Mouse (Mus musculus): Measurements from ENCODE around the gene Trim24. TPM values are rescaled to one million over a fixed set of nuclear protein-coding genes. Genes with fewer than 3 reads are reported as not detected.

Trim24 gene
- polyA plus RNA-seq, 1 experiment from 2014 or later = 13.2 TPM

DNA sequence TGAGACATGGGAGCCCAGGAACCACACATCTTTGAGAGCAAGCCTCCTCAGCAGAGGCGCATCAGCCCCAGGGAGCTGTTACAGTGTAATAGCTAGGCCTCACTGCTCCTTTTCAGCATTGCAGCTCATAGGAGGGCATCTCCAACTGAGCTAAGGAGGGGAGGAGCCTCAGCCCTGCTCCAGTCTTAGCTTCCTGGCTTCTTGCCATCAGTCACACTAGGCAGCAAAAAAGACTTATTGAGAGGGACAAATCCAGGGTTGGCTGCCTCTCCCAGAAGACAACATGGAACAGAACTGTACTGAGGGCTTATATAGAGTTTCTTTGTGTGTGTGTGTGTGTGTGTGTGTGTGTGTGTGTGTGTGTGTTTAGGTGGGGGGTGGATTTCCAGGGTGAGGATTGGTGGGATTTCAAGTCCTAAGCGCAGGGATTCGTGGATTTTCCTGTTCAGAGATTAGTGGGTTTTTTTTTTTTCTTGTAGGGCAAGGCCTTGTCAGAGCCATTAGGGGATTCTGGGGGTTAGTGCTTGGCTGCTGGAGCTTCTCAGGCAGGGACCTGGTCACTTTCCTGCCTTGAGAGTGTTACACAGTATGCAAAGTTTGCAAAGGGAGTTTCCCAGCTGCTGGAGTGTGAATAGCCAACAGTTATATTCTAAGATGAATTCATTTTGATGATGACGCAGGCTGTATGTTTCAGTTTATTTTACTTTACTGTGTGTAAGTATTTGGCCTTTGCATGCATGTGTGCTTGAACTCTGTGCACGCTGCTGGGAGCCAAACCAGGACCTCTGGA lies 25.2 kb downstream of the Trim24 start:
- Histone ChIP-seq H3K27ac (no peak overlapping the region), H3K4me3 (ENCODE audit: inconsistent target) (no peak overlapping the region), H3K36me3 (ENCODE audit: inconsistent target) (no peaks in the 10 kb centered on the region), H3K79me2 (ENCODE audit: inconsistent target) (peaks cover 21% of the 10 kb centered on the region; the same call in 1 of the 2 replicates)
- WGBS (ENCODE audit: missing documents) = 94% methylated on average over 4 of the region's 5 CpGs

DNA sequence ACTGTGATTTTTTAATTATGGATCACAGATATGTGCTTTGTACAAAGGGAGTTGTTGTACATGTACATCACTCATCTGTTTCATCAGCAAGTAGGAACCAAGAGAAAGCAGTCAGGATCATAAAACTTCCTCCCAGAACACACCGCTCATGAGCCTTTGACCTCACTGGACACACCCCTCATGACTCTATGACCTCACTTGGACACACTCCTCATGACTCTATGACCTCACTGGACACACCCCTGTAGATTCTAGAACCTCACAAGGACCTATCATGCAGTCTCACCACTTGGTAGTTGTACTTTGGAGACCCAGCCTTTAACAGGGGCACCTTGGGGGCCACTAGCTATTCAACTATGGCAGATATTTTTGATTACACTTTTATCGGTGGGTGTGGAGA lies 29.6 kb downstream of the Trim24 start:
- peaks cover 4% of the 10 kb centered on the region; the same call in 1 of the 2 replicates for H3K79me2 ChIP-seq (ENCODE audit: inconsistent target)
- WGBS (ENCODE audit: missing documents) = 91% methylated on average over 2 of the region's 2 CpGs

DNA sequence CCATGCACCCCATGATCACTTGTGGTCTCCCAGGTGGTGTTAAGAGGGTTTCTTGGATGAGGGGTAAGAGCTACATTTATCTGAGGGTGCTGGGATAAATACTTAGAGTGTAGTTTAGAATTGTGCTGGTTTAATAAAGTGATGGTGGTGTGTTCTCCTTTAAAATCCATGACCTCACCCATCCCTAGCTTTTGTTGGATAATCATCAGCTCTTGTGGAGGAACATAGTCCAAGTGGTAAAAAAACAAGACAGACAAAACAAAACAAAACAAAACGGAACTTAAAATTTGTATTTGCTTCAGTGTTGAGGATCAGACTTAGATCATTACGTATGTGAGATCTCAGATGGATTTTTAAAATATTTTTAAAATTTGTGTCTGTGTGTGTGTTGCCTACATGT lies 31.2 kb downstream of the Trim24 start:
- no peaks in the 10 kb centered on the region for H3K36me3 ChIP-seq (ENCODE audit: inconsistent target)
- no peak overlapping the region for H3K27ac ChIP-seq
- no peak overlapping the region for H3K4me3 ChIP-seq (ENCODE audit: inconsistent target)
- WGBS (ENCODE audit: missing documents) = 88% methylated on average over 2 of the region's 2 CpGs
- H3K79me2 ChIP-seq (ENCODE audit: inconsistent target) = no peaks in the 10 kb centered on the region; the same call in 1 of the 2 replicates

More for the DNA sequence above, 29.6 kb downstream of the Trim24 start:
- no peak overlapping the region for H3K27ac ChIP-seq
- H3K36me3 ChIP-seq (ENCODE audit: inconsistent target) = no peaks in the 10 kb centered on the region
- H3K4me3 ChIP-seq (ENCODE audit: inconsistent target) = no peak overlapping the region

DNA sequence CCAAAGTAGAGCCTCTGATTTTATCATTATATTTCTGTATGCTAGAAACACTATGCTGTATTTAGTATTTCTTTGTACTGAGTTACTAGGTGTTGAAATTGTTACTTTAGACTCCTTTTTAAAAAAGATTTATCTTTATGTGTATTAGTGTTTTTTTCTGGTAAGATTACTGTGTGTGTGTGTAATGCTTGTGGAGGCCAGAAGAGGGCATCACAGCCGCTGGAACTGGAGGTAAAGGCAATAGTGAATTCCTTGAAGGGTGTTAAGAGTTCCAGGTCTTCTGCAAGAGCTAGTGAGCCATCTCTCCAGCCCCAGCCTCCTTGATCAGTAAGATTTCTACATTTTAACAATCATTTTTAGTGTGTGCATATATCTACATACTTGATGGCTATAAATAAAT lies 33.2 kb downstream of the Trim24 start:
- no peak overlapping the region for H3K27ac ChIP-seq
- H3K79me2 ChIP-seq (ENCODE audit: inconsistent target) = no peaks in the 10 kb centered on the region; the same call in 1 of the 2 replicates
- no peak overlapping the region for H3K4me3 ChIP-seq (ENCODE audit: inconsistent target)
- no peaks in the 10 kb centered on the region for H3K36me3 ChIP-seq (ENCODE audit: inconsistent target)
- 69% methylated on average over 1 of the region's 1 CpGs for WGBS (ENCODE audit: missing documents)

DNA sequence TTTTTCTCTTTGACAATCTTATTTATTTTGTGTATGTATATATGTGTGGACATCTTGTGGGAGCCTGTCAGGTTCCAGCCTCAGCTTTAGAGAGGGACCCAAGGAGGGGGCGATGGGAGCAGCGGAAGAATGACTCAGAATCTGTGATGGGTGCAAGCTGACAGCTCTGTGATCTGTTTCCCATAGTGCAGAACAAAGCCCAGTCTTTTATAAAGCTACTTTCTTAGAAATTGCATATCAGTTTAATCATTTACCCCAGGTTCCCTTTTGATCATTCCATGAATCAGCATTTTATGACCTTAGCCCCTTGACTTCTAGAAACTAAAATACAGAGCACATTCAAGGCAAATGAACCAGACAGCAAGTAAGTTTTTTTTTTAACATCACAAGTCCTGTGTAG lies 42.9 kb downstream of the Trim24 start:
- H3K27ac ChIP-seq = no peak overlapping the region
- no peaks in the 10 kb centered on the region for H3K79me2 ChIP-seq (ENCODE audit: inconsistent target)
- no peak overlapping the region for H3K4me3 ChIP-seq (ENCODE audit: inconsistent target)
- WGBS (ENCODE audit: missing documents) = 96% methylated on average over 2 of the region's 2 CpGs
- H3K36me3 ChIP-seq (ENCODE audit: inconsistent target) = no peaks in the 10 kb centered on the region

DNA sequence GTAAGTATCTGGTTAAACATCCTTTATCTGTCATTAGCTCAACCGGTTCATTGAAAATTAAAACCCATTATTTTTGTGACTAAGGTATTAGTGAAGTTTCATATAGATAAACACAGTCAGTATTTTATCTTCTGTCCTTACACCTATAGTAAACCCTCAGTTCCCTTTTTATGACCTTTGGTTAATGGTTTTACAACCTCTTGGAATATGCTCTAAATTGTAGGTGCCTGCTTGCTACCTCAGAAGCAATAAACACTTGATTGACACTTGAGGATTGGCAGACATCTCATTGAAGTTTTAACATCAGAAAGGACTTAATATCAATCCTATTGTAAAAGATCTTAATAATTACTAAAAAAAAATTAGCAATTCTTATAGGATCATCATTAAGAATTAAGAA lies 54.5 kb downstream of the Trim24 start:
- WGBS (ENCODE audit: missing documents) = 85% methylated on average over 1 of the region's 1 CpGs
- Histone ChIP-seq H3K27ac (no peak overlapping the region), H3K4me3 (ENCODE audit: inconsistent target) (no peak overlapping the region), H3K36me3 (ENCODE audit: inconsistent target) (no peaks in the 10 kb centered on the region), H3K79me2 (ENCODE audit: inconsistent target) (no peaks in the 10 kb centered on the region)

DNA sequence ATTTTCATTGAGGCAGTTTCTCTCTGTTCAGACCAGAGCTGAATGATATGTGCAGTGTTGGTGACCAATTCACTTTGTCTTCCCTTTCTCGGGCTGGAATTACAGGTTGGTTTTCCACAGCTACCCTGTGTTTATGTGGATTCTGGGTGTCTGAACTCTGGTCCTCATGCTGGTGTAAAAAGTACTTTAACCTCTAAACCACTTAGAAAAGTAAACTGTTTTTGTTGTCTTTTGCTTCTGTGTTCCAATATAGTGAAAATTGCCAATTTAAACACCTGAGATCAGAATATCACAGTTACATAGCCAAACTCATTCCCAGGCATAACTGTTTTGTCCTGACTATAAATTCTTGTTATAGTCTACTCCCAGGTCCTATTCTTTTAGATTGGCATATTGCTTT lies 56.1 kb downstream of the Trim24 start:
- WGBS (ENCODE audit: missing documents) = 100% methylated on average over 1 of the region's 1 CpGs

DNA sequence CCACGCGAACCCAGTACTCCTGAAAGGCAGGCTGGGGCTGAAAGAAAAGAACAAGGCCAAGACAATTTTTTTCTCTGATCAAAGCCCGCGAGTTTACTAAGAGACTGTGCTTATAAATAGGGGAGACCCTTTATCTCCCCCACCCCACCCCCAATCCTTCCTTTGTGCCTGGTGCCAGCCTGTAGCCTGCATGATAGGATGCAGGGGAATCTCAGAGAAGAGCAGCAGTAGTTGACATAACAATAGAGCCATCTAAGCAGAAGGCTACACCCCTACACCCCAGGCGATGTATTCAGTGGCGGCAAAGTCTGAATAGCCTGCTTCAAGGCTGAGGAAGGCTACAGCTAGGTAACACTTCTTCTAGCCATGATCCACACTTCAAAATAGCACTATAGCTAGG lies 65.9 kb downstream of the Trim24 start:
- no peaks in the 10 kb centered on the region for H3K36me3 ChIP-seq (ENCODE audit: inconsistent target)
- no peak overlapping the region for H3K4me3 ChIP-seq (ENCODE audit: inconsistent target)
- H3K79me2 ChIP-seq (ENCODE audit: inconsistent target) = no peaks in the 10 kb centered on the region
- WGBS (ENCODE audit: missing documents) = 89% methylated on average over 6 of the region's 6 CpGs
- H3K27ac ChIP-seq = no peak overlapping the region

More for the DNA sequence above, 56.1 kb downstream of the Trim24 start:
- H3K27ac ChIP-seq = no peak overlapping the region
- H3K4me3 ChIP-seq (ENCODE audit: inconsistent target) = no peak overlapping the region
- H3K36me3 ChIP-seq (ENCODE audit: inconsistent target) = no peaks in the 10 kb centered on the region
- no peaks in the 10 kb centered on the region for H3K79me2 ChIP-seq (ENCODE audit: inconsistent target)

DNA sequence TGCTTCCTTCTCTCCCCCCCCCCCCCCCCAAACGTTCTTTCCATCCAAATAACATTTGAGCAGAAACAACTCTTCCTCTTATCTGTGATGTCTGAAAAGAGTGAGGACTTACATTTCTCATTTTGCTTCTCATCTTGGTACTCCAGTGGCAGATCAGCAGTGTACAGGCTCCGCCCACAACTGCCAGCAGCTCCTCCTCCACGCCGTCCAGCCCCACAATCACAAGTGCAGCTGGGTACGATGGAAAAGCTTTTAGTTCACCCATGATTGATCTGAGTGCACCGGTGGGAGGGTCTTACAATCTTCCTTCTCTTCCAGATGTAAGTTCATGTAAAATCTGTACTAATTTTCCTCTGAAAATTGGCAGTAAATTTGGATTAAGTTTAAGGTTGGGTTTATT lies 80.7 kb downstream of the Trim24 start:
- no peak overlapping the region for H3K27ac ChIP-seq
- WGBS (ENCODE audit: missing documents) = 91% methylated on average over 3 of the region's 6 CpGs
- H3K36me3 ChIP-seq (ENCODE audit: inconsistent target) = no peaks in the 10 kb centered on the region
- H3K79me2 ChIP-seq (ENCODE audit: inconsistent target) = no peaks in the 10 kb centered on the region
- no peak overlapping the region for H3K4me3 ChIP-seq (ENCODE audit: inconsistent target)

DNA sequence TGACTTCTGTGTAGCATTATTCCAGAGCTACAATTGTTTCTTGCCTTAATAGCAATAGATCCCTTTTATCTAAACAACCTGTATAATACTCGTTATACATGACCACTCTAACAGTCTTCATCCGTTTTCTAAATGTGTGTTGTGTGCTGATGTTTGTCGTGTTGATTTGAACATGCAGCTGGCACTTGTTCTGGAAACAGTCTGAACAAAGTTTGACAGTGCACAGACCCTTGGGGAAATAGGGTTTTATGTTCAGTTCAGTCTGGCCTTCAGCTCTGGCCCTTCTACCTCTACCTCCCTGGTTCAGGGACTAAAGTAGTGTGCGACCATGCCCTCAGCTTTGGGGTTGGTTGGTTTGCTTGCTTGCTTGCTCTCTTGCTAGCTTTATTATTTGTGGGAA lies 96.8 kb downstream of the Trim24 start:
- WGBS (ENCODE audit: missing documents) = 98% methylated on average over 4 of the region's 4 CpGs
- Histone ChIP-seq H3K4me3 (ENCODE audit: inconsistent target) (no peak overlapping the region), H3K79me2 (ENCODE audit: inconsistent target) (no peaks in the 10 kb centered on the region), H3K27ac (no peak overlapping the region), H3K36me3 (ENCODE audit: inconsistent target) (0 out of 2 replicates have a peak, but pooled peaks cover 4% of the 10 kb centered on the region)

DNA sequence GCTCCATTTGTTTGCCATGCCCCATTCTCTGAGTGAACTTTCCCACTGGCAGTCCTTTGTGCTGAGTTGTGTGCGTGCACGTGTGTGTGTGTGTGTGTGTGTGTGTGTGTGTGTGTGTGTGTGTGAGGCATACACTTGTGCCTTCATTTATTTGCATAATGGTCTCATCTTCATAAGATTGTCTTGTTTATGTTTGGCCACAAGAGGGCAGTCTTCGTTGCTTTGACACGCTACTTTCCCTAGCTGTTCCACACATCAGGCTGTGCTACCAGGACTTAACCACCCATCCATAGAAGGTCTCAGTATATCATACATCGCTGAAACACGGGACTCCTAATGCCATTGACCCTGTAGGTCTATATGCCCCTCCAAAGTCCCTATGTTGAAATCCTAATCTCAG lies 136.8 kb downstream of the Trim24 start:
- H3K36me3 ChIP-seq (ENCODE audit: inconsistent target) = no peaks in the 10 kb centered on the region
- no peaks in the 10 kb centered on the region for H3K79me2 ChIP-seq (ENCODE audit: inconsistent target)
- no peak overlapping the region for H3K27ac ChIP-seq
- no peak overlapping the region for H3K4me3 ChIP-seq (ENCODE audit: inconsistent target)
- 5% methylated on average over 5 of the region's 6 CpGs for WGBS (ENCODE audit: missing documents)

DNA sequence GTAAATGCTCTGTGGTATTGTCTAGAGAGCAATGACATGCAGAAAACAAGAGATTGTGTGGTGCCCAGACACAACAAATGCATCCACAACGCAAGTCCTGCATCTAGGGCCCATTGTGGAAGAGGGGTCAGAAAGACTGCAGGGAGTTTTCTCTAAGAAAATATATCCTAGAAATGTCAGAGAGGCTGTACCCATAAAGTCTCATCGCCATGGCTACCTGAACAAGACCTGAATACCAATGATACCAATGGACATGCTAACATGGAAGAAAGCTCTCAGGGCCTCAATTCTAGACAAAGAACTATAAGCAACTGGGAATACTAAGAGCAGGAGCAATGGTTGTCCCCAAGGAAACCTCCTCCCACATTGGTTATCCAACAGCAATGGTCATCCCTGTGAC lies 142.2 kb downstream of the Trim24 start:
- Histone ChIP-seq H3K27ac (no peak overlapping the region), H3K36me3 (ENCODE audit: inconsistent target) (no peaks in the 10 kb centered on the region), H3K4me3 (ENCODE audit: inconsistent target) (no peak overlapping the region), H3K79me2 (ENCODE audit: inconsistent target) (no peaks in the 10 kb centered on the region)
- WGBS (ENCODE audit: missing documents) = 100% methylated on average over 2 of the region's 2 CpGs

Other genes with a start within 250 kb of the Trim24 start
- not detected in 3 replicates for gene Svopl, start 176.2 kb downstream of the Trim24 start, polyA plus RNA-seq (2018)
- not detected in 3 replicates for gene Tmem213, start 238.4 kb downstream of the Trim24 start, polyA plus RNA-seq (2018)